Mouse (Mus musculus): ENCODE data around the gene Eno1. TPM values are rescaled to one million over a fixed set of nuclear protein-coding genes. Genes with fewer than 3 reads are reported as not detected.

Eno1 gene
- polyA plus RNA-seq, 1 experiment from 2014 or later = 733 TPM

DNA sequence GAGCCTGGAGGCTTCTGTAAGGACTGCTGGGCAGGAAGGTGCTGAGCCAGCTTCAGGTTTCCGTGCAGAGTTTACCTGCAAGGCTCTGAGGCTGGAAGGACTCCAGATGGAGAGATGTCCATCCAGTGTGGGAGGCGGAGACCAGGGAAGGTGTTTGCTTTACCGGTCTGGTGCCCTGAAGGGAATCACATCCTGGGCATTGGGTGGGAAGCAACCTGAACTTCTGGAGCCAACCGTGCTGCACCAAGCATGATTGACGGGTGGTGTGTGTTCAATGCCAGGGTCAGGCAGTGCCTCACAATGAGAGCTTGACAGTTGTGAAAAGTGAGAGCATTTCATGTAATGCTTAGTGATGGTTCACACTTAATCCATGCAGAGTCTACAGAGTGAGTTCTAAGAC lies 12.4 kb downstream of the Eno1 start:
- Histone ChIP-seq H3K4me2 (replicated peaks; ENCODE audit: low read depth) (no peak overlapping the region), H3K4me3 (ENCODE audit: low read depth, low read length) (no peak overlapping the region), H3K27ac (replicated peaks) (no peak overlapping the region), H3K27me3 (ENCODE audit: control insufficient read depth, insufficient read depth, low read length) (no peaks in the 10 kb centered on the region), H3K4me1 (replicated peaks; ENCODE audit: control insufficient read depth, insufficient read depth) (no peaks in the 10 kb centered on the region), H3K36me3 (ENCODE audit: control insufficient read depth, insufficient read depth, low read length) (peaks cover 18% of the 10 kb centered on the region), H3K9me3 (ENCODE audit: control insufficient read depth, low read length) (no peaks in the 10 kb centered on the region), H3K9ac (ENCODE audit: low read length) (no peak overlapping the region)
- DNase-seq (ENCODE audit: low spot score) (no peak), ATAC-seq (ENCODE audit: low FRiP score, low TSS enrichment) (no peak)
- TF ChIP-seq EP300 (optimal IDR thresholded peaks at IDR 0.05) = no peak
- no peak for TF ChIP-seq CTCF (IDR thresholded peaks at IDR 0.05; ENCODE audit: low read depth)
- 72% methylated on average over 5 of the region's 5 CpGs for WGBS

- 64% methylated on average over 5 of the region's 5 CpGs for WGBS
- Histone ChIP-seq H3K36me3 (ENCODE audit: control insufficient read depth, insufficient read depth, low read length) (peaks cover 14% of the 10 kb centered on the region), H3K27me3 (ENCODE audit: control insufficient read depth, insufficient read depth, low read length) (no peaks in the 10 kb centered on the region), H3K27ac (replicated peaks) (no peak overlapping the region), H3K9ac (ENCODE audit: low read length) (no peak overlapping the region), H3K9me3 (ENCODE audit: control insufficient read depth, low read length) (no peaks in the 10 kb centered on the region), H3K4me2 (replicated peaks; ENCODE audit: low read depth) (no peak overlapping the region), H3K4me3 (ENCODE audit: low read depth, low read length) (no peak overlapping the region), H3K4me1 (replicated peaks; ENCODE audit: control insufficient read depth, insufficient read depth) (no peaks in the 10 kb centered on the region)
- TF ChIP-seq EP300 (optimal IDR thresholded peaks at IDR 0.05) (no peak), CTCF (IDR thresholded peaks at IDR 0.05; ENCODE audit: low read depth) (no peak)
- ATAC-seq (ENCODE audit: low FRiP score, low TSS enrichment) = no peak
- no peak for DNase-seq (ENCODE audit: low spot score)
Observed at GRCm38 (mm10) chr4:150249731-150250270, 13.3 kb downstream of the Eno1 start.

- H3K9ac ChIP-seq (ENCODE audit: low read length) = no peak overlapping the region
- no peaks in the 10 kb centered on the region for H3K9me3 ChIP-seq (ENCODE audit: control insufficient read depth, low read length)
- H3K27me3 ChIP-seq (ENCODE audit: control insufficient read depth, insufficient read depth, low read length) = no peaks in the 10 kb centered on the region
- H3K27ac ChIP-seq (replicated peaks) = no peak overlapping the region; the same call in 1 of the 2 replicates
- no peaks in the 10 kb centered on the region for H3K4me1 ChIP-seq (replicated peaks; ENCODE audit: control insufficient read depth, insufficient read depth)
- no peak overlapping the region for H3K4me3 ChIP-seq (ENCODE audit: low read depth, low read length)
- no peak for TF ChIP-seq CTCF (IDR thresholded peaks at IDR 0.05; ENCODE audit: low read depth)
- no peak for TF ChIP-seq EP300 (optimal IDR thresholded peaks at IDR 0.05)
- WGBS = 58% methylated on average over 18 of the region's 18 CpGs
- ATAC-seq (ENCODE audit: low FRiP score, low TSS enrichment) (no peak), DNase-seq (ENCODE audit: low spot score) (no peak)
- peaks cover 12% of the 10 kb centered on the region for H3K36me3 ChIP-seq (ENCODE audit: control insufficient read depth, insufficient read depth, low read length)
- H3K4me2 ChIP-seq (replicated peaks; ENCODE audit: low read depth) = no peak overlapping the region
Observed at GRCm38 (mm10) chr4:150250549-150251422, 14.3 kb downstream of the Eno1 start.

DNA sequence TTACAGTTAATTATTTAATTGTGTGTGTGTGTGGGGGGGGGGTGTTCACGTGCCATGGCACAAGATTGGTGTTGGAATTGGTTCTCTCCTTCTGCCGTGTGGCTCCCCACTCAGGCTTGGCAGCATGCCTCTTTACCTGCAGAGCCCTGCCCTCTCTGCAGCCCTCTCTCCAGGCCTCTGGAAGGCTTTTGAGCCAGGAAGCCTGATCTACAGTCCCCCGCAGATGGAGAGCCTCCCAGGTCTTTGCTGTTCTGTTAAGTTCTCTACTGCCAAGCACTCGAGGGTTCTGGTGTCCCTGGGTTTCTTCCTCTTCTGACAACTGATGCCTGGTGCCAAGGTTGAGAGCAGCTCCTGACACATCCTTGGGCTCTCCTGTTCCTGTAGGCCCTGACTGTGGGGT lies 17.9 kb downstream of the Eno1 start:
- H3K27ac ChIP-seq (replicated peaks) = no peak overlapping the region
- no peaks in the 10 kb centered on the region for H3K9me3 ChIP-seq (ENCODE audit: control insufficient read depth, low read length)
- H3K4me1 ChIP-seq (replicated peaks; ENCODE audit: control insufficient read depth, insufficient read depth) = no peaks in the 10 kb centered on the region
- no peaks in the 10 kb centered on the region for H3K27me3 ChIP-seq (ENCODE audit: control insufficient read depth, insufficient read depth, low read length)
- H3K9ac ChIP-seq (ENCODE audit: low read length) = no peak overlapping the region
- TF ChIP-seq CTCF (IDR thresholded peaks at IDR 0.05; ENCODE audit: low read depth) (no peak), EP300 (optimal IDR thresholded peaks at IDR 0.05) (no peak)
- no peak for DNase-seq (ENCODE audit: low spot score)
- no peak overlapping the region for H3K4me2 ChIP-seq (replicated peaks; ENCODE audit: low read depth)
- ATAC-seq (ENCODE audit: low FRiP score, low TSS enrichment) = no peak
- WGBS = 49% methylated on average over 4 of the region's 4 CpGs
- no peaks in the 10 kb centered on the region; the same call in 1 of the 2 replicates for H3K36me3 ChIP-seq (ENCODE audit: control insufficient read depth, insufficient read depth, low read length)
- no peak overlapping the region for H3K4me3 ChIP-seq (ENCODE audit: low read depth, low read length)

- ATAC-seq (ENCODE audit: low FRiP score, low TSS enrichment) = no peak
- 84% methylated on average over 7 of the region's 7 CpGs for WGBS
- no peak for DNase-seq (ENCODE audit: low spot score)
- TF ChIP-seq EP300 (optimal IDR thresholded peaks at IDR 0.05) = no peak
- no peak for TF ChIP-seq CTCF (IDR thresholded peaks at IDR 0.05; ENCODE audit: low read depth)
- Histone ChIP-seq H3K4me3 (ENCODE audit: low read depth, low read length) (no peak overlapping the region), H3K27ac (replicated peaks) (no peak overlapping the region), H3K27me3 (ENCODE audit: control insufficient read depth, insufficient read depth, low read length) (no peaks in the 10 kb centered on the region), H3K9me3 (ENCODE audit: control insufficient read depth, low read length) (no peaks in the 10 kb centered on the region), H3K9ac (ENCODE audit: low read length) (no peak overlapping the region), H3K4me2 (replicated peaks; ENCODE audit: low read depth) (no peak overlapping the region), H3K36me3 (ENCODE audit: control insufficient read depth, insufficient read depth, low read length) (no peaks in the 10 kb centered on the region), H3K4me1 (replicated peaks; ENCODE audit: control insufficient read depth, insufficient read depth) (no peaks in the 10 kb centered on the region)
Observed at GRCm38 (mm10) chr4:150255181-150255580, 18.7 kb downstream of the Eno1 start.

All from stomach, postnatal 0 days (tissue).